Mouse (Mus musculus) layer of hippocampus, postnatal 36 days (tissue): ENCODE measurements at regions not wholly inside any gene's neighbourhood (a gene's known extent, or its start where the extent isn't known, plus 50 kb on each side); places are given as distances from the start of the nearest gene placed in this dataset.

Experiments
- DNase-seq, 2 experiments: peaks; one replicate each; pipeline ENCODE4 v3.0.0; 2022

DNA sequence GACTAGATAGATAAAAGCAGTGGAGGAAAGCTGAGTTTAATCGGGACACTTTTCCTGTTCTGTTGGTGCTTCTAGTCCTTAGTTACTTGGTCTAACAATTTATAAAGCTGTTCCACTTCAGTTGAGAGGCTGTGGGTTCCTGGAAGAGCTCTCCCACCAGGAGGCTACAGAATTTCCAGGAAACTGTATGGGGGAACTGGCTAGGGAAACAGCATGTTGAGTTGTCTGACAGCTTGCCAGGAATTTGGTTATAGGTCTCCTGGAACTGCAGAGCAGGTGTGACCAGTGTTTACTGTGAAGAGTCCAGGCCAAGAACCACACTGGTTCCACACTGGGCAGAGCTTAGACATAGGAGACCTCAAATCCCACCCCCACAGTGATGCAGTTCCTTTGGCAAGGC, 65.0 kb upstream of the Pik3cg start:
- no peak for DNase-seq

DNA sequence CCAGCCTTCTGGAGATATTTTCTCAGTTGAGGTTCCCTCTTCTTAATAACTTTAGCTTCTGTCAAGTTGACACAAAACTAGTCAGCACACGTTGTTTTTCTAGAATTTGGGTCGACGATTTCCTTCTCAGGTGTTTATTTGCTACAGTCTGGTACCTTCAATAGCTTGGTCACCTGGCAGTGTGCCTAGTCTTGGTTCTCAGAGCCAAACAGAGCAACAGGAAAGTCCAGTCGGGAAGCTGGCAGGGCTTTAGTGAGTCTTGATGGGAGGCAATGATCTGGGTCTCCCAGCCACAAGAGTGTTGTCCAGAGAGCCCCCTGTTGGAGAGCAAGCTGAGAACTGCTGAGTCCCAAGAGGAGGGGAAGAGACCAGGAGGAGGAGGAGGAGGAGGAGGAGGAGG, 71.4 kb upstream of the Pik3cg start:
- no peak for DNase-seq

DNA sequence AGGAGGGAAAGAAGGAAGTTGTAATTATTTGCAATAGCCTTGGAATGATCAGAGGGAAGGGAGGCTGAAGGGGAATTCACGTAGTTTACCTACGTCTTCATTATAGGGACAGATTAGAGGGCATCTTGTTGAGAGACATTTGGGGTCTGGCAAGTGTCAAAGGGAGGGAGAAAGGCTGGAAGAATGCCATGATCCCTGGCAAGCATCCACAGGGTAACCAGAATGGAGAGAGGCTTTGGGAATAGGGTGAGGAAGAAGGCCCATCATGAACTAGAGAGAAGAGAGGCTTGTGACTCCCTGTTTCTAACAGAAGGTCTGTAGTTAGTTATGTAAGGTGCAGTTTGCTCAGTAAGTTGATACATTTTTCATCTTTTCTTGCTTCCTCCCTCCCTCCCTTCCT, 71.8 kb upstream of the Pik3cg start:
- no peak for DNase-seq

DNA sequence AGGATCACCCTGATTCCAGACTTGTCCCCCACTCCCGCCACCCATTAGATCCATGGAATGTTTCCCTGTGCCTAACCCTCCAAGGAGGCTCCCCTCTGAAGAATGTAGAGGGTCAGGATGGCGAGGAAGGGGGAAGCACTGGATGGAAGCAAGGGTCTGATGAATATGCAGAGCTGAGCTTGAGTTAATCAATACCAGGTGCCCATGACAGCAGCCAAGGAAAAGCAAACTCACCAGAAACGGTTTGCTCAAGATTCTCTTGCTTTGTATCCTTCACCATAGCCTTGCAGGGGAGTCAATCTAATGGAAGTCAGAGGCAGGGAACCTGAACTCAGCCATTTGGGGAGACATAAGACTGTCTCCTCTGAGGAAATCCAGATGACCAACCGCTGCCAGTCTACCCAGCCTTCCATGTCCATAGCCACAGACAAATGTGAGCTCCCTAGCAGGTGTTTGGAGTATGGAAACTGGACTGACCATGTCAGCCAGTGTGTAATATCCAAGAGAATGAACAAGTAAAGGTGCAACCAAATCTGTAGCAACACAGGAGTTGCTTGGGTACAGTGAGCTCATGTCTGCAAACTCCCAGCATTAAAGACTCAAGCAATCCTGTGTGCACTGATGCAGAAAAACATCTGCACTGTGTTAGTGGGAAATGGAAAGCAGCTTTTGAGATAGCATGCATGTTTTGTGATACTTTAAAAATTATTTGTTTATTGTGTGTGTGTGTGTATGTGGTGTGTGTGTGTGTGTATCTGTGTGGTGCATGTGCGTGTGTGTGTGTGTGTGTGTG, 74.1 kb upstream of the Pik3cg start:
- no peak for DNase-seq

DNA sequence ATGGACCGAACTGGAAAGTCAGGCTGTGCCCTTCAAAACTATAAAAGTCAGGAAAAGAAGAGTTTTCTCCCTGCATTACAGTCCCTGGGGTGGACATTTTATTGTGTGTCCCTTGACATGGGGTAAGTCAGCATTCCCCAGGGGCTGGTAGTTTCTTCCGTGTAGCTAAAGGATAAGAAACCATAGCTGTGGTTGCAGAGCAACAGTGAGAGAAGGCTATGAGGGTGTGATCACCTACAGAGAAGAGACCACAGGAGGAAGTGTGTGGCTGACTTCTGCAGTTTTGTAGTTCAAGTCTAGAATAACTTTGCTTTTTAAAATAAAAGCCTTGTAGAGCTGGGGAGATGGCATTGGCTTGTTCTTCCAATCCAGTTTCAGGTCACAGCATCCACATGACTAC, 76.6 kb upstream of the Pik3cg start:
- no peak for DNase-seq

DNA sequence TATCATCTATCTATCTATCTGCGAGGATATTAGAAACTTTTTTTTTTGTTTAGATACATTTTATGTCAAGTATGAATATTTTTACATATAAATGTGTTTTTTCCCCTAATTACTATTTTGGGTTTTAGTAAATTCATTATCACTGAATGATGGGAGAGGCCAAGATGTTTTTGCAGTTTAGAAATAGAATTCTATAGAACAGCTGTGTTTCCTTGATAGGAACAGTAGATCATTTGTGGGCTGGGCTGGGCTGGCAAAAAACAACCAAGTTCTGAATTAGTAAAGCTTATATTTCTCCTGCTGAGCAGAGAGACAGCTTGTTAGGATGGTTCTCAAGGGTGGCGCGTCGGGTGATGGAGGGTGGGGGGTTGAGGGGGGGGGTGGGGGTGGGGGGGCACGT, 78.2 kb upstream of the Pik3cg start:
- no peak for DNase-seq

DNA sequence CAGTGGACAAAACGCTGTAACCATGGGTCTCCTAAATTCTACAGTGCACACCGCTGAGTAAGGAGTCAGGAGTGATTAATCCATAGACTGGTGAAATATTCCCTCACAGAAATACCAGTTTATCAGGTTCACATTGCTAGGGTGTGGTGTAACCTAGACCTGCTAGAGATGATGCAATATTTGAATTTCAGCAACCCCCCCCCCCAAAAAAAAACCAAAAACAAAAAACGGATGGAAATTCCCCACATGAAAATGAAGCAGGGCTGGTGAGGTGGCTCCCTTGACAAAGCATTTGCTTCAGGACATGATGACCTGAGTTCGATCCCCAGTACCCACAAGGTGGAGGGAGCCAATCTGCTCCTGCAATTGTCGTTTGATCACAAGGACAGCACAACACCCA, 82.7 kb upstream of the Pik3cg start:
- DNase-seq = no peak

DNA sequence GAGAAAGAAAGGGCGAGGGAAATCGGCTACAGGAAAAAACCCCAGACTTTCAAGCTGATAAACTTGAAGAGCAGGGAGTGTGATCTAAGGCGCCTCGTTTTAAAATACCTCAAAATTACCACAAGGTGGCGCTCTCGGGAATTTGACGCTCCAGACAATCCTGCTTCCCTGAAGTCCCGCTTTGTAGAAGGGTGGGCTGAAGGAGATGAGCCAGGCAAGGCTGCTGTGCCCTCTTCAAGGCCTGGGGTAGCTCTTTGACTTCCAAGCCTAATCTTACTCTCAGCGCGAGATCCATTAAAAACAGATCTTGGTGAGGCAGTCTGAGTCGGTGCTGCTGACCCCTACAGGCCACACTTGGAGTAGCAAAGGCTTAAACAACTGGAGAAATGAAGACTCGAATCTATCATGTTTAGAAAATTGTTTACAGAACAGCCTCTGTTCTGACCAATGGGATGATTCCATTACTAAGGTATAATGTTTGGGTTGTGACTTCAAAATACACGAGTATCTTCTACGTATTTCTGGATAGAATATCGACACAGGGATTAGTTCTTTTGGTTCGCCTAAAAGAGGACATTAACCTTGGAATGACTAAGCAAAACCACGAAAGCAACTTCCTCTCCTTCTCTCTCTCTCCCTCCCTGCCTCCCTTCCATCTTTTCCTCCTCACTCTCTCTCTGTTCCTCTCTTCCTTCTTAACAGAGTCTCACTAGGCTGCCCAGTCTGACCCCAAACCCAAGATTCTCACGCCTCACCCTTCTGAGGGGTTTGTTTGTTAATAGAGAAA, 83.7 kb upstream of the Pik3cg start:
- DNase-seq = peak; percentile 45 to 46

DNA sequence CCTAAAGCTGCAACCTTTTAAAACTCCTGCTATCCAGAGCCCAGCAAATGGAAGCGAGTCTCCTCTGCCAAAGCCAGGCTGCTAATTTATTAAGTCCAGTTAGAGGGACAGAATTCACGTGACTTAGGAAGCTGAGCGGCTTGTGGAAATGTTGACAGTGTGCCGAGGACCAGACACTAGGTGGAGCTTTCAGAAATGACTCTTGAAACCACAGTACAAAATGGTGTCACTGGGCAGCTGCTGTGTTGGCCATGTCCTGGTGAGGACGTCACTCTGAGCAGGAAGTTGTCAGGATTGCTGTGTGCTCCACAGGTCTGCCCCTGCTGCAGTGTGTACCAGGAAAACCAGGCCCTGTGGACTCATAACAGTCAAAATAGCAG, 84.3 kb upstream of the Pik3cg start:
- no peak for DNase-seq

DNA sequence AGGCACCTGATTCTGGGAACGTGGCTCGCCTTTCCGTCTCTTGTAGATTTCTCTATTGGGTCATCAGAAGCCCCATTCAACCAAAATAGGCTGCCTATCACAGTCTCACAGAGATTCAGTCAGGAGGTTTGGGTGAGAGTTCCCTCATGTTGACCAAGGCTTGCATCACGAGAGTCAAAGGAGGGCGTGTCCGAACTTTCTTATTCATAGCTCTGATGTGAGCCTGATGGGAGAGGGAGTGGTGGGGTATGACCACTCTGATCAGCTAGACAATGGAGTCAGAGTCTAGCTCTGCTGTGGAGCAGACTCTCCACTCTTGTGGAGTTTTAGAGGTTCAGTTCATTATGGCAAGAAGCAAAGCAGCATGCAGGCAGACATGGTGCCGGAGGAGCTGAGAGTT, 81.1 kb upstream of the Ccdc71l start:
- DNase-seq = no peak

DNA sequence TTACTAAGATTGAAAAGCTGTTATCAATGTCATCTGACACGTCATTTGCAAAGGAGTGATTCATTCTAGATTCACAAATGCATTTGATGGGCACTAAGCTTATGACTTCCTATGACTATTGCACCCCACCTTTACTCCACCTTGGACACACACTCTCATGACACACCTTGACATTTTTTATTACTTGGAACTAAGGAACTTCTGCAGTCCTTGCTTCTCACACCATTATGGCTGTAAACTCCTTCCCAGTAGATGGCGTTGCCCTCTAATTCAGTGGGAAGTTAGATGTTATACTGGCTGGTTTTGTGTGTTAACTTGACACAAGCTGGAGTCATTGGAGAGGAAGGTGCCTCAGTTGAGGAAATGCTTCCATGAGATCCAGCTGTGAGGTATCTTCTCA, 78.8 kb upstream of the Ccdc71l start:
- DNase-seq = no peak

DNA sequence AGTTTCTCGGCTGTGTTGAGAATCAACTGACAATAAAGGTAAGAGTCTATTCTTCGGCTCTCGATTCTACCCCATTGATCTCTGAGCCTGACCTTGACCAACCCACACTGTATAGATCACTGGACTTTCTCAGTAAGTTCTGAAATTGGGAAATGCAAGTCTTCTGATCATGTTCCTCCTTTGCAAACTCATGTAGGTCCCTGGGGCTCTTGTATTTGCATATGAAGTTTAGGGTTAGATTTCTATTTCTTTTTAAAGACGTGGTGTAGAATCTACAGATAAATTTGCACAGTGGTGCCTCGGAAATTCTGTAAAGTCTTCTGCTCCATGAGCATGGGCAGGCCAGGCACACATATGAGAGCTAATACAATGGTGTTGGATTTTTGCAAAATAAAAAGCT, 72.8 kb upstream of the Ccdc71l start:
- DNase-seq = no peak

DNA sequence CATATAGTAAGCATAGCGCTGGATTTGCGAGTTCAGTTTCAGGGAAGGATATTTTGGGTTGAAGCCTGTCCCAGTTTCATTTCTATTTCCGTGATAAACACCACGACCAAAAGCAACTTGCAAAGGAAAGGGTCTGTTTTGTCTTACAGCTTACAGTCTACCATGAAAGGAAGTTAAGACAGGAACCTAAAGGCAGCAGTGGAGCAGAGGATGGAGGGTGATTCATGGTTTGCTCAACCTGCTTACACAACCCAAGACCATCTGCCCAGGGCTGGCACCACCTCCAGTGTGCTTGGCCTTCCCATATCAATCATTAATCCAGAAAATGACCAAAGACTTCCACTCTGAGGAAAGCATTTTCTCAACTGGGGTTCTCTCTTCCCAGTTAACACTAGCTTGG, 72.2 kb upstream of the Ccdc71l start:
- DNase-seq = no peak

DNA sequence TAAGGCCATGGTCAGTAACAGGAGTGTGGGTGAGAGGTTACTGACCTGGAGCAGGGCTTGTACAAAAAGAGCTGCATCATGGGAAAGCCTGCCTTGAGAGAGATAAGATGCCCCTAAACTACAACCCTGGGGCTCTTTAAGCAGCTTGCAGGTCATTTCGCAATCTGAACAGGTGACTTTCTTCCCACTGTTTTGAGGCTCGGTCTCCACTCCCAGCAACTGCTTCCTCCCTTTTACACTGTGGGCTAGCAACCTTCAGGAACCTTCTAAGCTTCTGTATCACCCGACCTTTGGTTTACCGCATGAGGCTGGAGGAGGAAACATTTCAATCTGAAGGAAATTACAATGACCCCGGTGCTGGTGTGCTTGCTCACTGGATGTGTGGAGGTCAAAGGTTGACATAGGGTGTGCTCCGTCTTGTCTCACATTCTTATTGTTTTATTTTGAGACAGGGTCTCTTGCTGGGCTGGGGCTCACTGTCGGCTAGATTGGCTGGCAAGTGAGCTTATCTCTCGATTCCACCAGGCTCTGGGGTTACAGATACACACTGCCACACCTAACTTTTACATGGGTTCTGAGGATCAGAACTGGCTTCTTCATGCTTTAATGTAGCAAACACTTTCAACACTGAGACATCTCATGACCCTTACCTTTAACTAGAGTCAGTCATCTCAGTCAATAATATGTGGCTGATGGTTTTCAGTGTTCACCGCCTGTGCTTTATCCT, 71.1 kb upstream of the Ccdc71l start:
- no peak for DNase-seq

DNA sequence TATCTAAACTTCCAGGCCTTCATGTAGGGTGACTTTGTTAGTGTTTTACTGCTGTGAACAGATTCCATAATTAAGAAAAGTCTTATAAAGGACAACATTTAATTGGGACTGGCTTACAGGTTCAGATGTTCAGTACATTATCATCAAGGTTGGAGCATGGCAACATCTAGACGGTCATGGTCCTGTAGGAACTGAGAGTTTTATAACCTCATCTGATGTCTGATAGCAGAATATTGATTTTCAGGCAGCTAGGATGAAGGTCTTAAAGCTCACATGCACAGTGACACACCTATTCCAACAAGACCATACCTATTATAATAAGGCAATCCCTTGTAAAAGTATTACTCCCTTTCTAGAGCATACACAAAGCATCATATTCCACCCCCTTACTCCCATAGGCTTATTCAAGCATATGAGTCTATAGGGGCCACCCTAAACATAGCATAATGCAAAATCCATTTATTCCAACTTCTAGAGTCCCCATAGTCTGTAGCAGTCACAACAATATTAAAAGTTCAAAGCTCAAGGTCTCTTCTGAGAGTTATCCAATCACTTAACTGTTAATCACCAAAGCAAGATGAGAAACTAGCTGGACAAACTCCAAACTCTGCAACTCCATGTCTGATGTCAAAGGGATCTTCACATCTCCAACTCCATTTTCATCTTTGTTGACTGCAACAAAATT, 63.3 kb upstream of the Ccdc71l start:
- no peak for DNase-seq
